ENCODE assay signal across 8 mouse cellular contexts in the genomic region with DNA sequence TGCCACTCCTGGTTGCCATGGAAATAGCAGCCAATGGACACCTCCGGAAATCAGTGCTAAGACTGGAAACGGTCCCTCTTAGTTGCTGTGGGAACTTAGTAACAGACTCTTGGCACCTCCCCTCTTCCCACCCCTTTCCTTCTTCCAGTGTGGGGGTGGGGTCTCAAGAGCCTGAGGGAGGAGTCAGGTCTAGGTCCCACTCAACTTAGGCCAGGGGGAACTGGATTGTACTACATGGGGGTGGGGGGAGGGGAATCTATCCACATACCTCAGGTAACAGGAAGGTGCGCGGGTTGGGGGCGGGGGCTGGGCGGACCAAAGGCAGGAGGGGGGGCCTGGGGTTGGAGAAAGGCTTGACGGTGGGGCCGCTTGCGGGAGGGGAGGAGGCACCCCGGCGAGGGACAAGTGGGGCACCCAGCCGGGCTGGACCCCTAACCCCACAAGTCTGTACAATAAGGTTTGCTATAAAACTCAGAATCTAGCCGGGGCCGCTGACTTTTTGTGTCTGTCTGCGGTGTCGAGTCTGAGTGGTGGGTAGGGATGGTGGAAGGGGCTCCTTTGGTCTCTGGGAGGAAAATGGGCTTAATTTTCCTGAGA. TPM values are rescaled to one million over a fixed set of nuclear protein-coding genes. Genes with fewer than 3 reads are reported as not detected.
DNase-seq lines count a peak whose midpoint lies in the region; ATAC-seq and TF ChIP-seq lines count a peak whose summit lies in the region.

No protein-coding gene starts in this region.

- H3K9ac ChIP-seq in forebrain, embryonic 14.5 days (ENCODE audit: low read length), result peak overlapping the region; percentile 73; the same call in 1 of the 2 replicates
- peak overlapping the region; percentile 88 for H3K9ac ChIP-seq in liver, postnatal 0 days (replicated peaks)
- H3K9ac ChIP-seq in neural tube, embryonic 14.5 days (replicated peaks; ENCODE audit: low read depth, low read length), result peak overlapping the region; percentile 53; the same call in 1 of the 2 replicates

- H3K4me2 ChIP-seq in forebrain, embryonic 14.5 days (ENCODE audit: low read length), result peak overlapping the region; percentile 80
- peak overlapping the region; percentile 79 for H3K4me2 ChIP-seq in liver, postnatal 0 days (ENCODE audit: low read depth, low read length)
- H3K4me2 ChIP-seq in neural tube, embryonic 14.5 days (ENCODE audit: low read depth, low read length), result peak overlapping the region; percentile 61

- peak; percentile 100 for DNase-seq in ES-CJ7 (ENCODE audit: low read depth, low spot score)
- peak; percentile 55 for DNase-seq in c-Kit-positive CD71-positive TER-119-negative erythroid progenitor cells, embryonic 14.5 days (ENCODE audit: low read depth)
- DNase-seq in forebrain, embryonic 14.5 days (ENCODE audit: low spot score), result peak; percentile 98
- DNase-seq in heart, postnatal 14 days, result peak; percentile 92 to 95
- DNase-seq in large intestine, adult 2 months (ENCODE audit: low read depth, low spot score), result peak; percentile 78
- peak; percentile 84 for DNase-seq in liver, postnatal 0 days
- peak; percentile 37 to 67 for DNase-seq in thymus, adult 18-20 months

- peaks cover 44% of the 10 kb centered on the region for H3K36me3 ChIP-seq in forebrain, embryonic 14.5 days (ENCODE audit: control insufficient read depth, insufficient read depth, low read length)
- H3K36me3 ChIP-seq in liver, postnatal 0 days (replicated peaks; ENCODE audit: insufficient read depth, low read length), result no peaks in the 10 kb centered on the region
- peaks cover 32% of the 10 kb centered on the region for H3K36me3 ChIP-seq in neural tube, embryonic 14.5 days (ENCODE audit: control insufficient read depth, insufficient read depth, low read length)

- intact Hi-C loops in heart, postnatal 14 days (cut with DNase I), result no loop called here

- H3K4me1 ChIP-seq in forebrain, embryonic 14.5 days (ENCODE audit: control insufficient read depth, insufficient read depth, low read length), result peaks cover 21% of the 10 kb centered on the region; the same call in 1 of the 2 replicates
- H3K4me1 ChIP-seq in liver, postnatal 0 days (ENCODE audit: insufficient read depth), result peaks cover 37% of the 10 kb centered on the region
- H3K4me1 ChIP-seq in neural tube, embryonic 14.5 days (ENCODE audit: control insufficient read depth, insufficient read depth, low read length), result peaks cover 8% of the 10 kb centered on the region; the same call in 1 of the 2 replicates

- peak overlapping the region; percentile 52; the same call in 1 of the 2 replicates for H3K27ac ChIP-seq in forebrain, embryonic 14.5 days (ENCODE audit: low read depth, low read length)
- peak overlapping the region; percentile 95 for H3K27ac ChIP-seq in liver, postnatal 0 days (ENCODE audit: low read depth)
- peak overlapping the region; percentile 30 for H3K27ac ChIP-seq in neural tube, embryonic 14.5 days (ENCODE audit: low read depth, low read length)

- no peak for TF ChIP-seq EP300 in liver, postnatal 0 days (IDR thresholded peaks at IDR 0.05; ENCODE audit: low read depth)

- no peaks in the 10 kb centered on the region for H3K9me3 ChIP-seq in forebrain, embryonic 14.5 days (replicated peaks; ENCODE audit: control insufficient read depth, low read length)
- no peaks in the 10 kb centered on the region for H3K9me3 ChIP-seq in liver, postnatal 0 days (ENCODE audit: low read length)
- H3K9me3 ChIP-seq in neural tube, embryonic 14.5 days (ENCODE audit: control insufficient read depth, low read length), result no peaks in the 10 kb centered on the region

- TF ChIP-seq CTCF in liver, postnatal 0 days (IDR thresholded peaks at IDR 0.05; ENCODE audit: low read depth), result no peak

- WGBS in forebrain, embryonic 14.5 days, result 0% methylated on average over 16 of the region's 16 CpGs
- WGBS in large intestine, adult 2 months, result 2% methylated on average over 16 of the region's 16 CpGs
- WGBS in liver, postnatal 0 days (ENCODE audit: insufficient replicate concordance), result 2% methylated on average over 16 of the region's 16 CpGs
- WGBS in neural tube, embryonic 14.5 days, result 1% methylated on average over 16 of the region's 16 CpGs

- H3K27me3 ChIP-seq in forebrain, embryonic 14.5 days (replicated peaks; ENCODE audit: control insufficient read depth, insufficient read depth, low read length), result no peaks in the 10 kb centered on the region
- no peaks in the 10 kb centered on the region for H3K27me3 ChIP-seq in liver, postnatal 0 days (ENCODE audit: insufficient read depth, low read length)
- H3K27me3 ChIP-seq in neural tube, embryonic 14.5 days (ENCODE audit: control insufficient read depth, insufficient read depth, low read length), result no peaks in the 10 kb centered on the region

- H3K4me3 ChIP-seq in forebrain, embryonic 14.5 days (ENCODE audit: low read depth, low read length), result peak overlapping the region; percentile 38
- H3K4me3 ChIP-seq in liver, postnatal 0 days (ENCODE audit: low read depth, low read length), result peak overlapping the region; percentile 74
- H3K4me3 ChIP-seq in neural tube, embryonic 14.5 days (ENCODE audit: low read depth, low read length), result peak overlapping the region; percentile 40

- peak; percentile 90 for ATAC-seq in forebrain, embryonic 14.5 days
- ATAC-seq in liver, postnatal 0 days, result peak; percentile 47
- peak; percentile 84 for ATAC-seq in neural tube, embryonic 14.5 days (ENCODE audit: low read depth)

RNA-seq across cellular contexts. Expression of gene Orai3, which starts 0.5 kb away (rescaled TPM):
- 3.3 and 4.2 TPM in 2 replicates for polyA plus RNA-seq in forebrain, embryonic 14.5 days (2014; fragmentation: Nextera tagmentation; extraction: Ambion mirVana)
- total RNA-seq in heart, postnatal 14 days (2021), result 10 to 100 TPM; 16.6 to 17.3 TPM
- 15.7 and 20.5 TPM in 2 replicates for polyA plus RNA-seq in large intestine, adult 2 months (2012; rRNA removed)
- 19.2 and 21.1 TPM in 2 replicates for polyA plus RNA-seq in liver, postnatal 0 days (2015; fragmentation: Nextera tagmentation; extraction: Ambion mirVana)
- polyA plus RNA-seq in neural tube, embryonic 14.5 days (2014; fragmentation: Nextera tagmentation; extraction: Ambion mirVana), result 4.6 and 6.8 TPM in 2 replicates

RNA-seq across cellular contexts. Expression of gene Setd1a, which starts 7.4 kb away (rescaled TPM):
- 17.0 and 18.0 TPM in 2 replicates for polyA plus RNA-seq in forebrain, embryonic 14.5 days (2014; fragmentation: Nextera tagmentation; extraction: Ambion mirVana)
- 10 to 100 TPM; 21.0 to 22.3 TPM for total RNA-seq in heart, postnatal 14 days (2021)
- polyA plus RNA-seq in large intestine, adult 2 months (2012; rRNA removed), result 6.7 and 6.8 TPM in 2 replicates
- 5.5 and 7.3 TPM in 2 replicates for polyA plus RNA-seq in liver, postnatal 0 days (2015; fragmentation: Nextera tagmentation; extraction: Ambion mirVana)
- 22.4 and 23.3 TPM in 2 replicates for polyA plus RNA-seq in neural tube, embryonic 14.5 days (2014; fragmentation: Nextera tagmentation; extraction: Ambion mirVana)

RNA-seq across cellular contexts. Expression of gene Gm49388, which starts 16.3 kb away (rescaled TPM):
- not detected in 2 replicates for polyA plus RNA-seq in forebrain, embryonic 14.5 days (2014; fragmentation: Nextera tagmentation; extraction: Ambion mirVana)
- 1 to 10 TPM; 2.7 to 3.0 TPM for total RNA-seq in heart, postnatal 14 days (2021)
- polyA plus RNA-seq in large intestine, adult 2 months (2012; rRNA removed), result not detected in 2 replicates
- 0.26 TPM in 1 of 2 replicates, not detected in the other for polyA plus RNA-seq in liver, postnatal 0 days (2015; fragmentation: Nextera tagmentation; extraction: Ambion mirVana)
- 0.64 TPM in 1 of 2 replicates, not detected in the other for polyA plus RNA-seq in neural tube, embryonic 14.5 days (2014; fragmentation: Nextera tagmentation; extraction: Ambion mirVana)

RNA-seq across cellular contexts. Expression of gene Fbxl19, which starts 24.8 kb away (rescaled TPM):
- polyA plus RNA-seq in forebrain, embryonic 14.5 days (2014; fragmentation: Nextera tagmentation; extraction: Ambion mirVana), result 7.2 and 7.8 TPM in 2 replicates
- total RNA-seq in heart, postnatal 14 days (2021), result 1 to 10 TPM; 4.8 to 5.7 TPM
- polyA plus RNA-seq in large intestine, adult 2 months (2012; rRNA removed), result 28.6 and 34.4 TPM in 2 replicates
- polyA plus RNA-seq in liver, postnatal 0 days (2015; fragmentation: Nextera tagmentation; extraction: Ambion mirVana), result 1.6 and 1.9 TPM in 2 replicates
- 6.5 and 9.1 TPM in 2 replicates for polyA plus RNA-seq in neural tube, embryonic 14.5 days (2014; fragmentation: Nextera tagmentation; extraction: Ambion mirVana)

RNA-seq across cellular contexts. Expression of gene Hsd3b7, which starts 31.3 kb away (rescaled TPM):
- polyA plus RNA-seq in forebrain, embryonic 14.5 days (2014; fragmentation: Nextera tagmentation; extraction: Ambion mirVana), result 6.9 and 9.7 TPM in 2 replicates
- 10 to 100 TPM; 14.9 to 18.4 TPM for total RNA-seq in heart, postnatal 14 days (2021)
- polyA plus RNA-seq in large intestine, adult 2 months (2012; rRNA removed), result 55.9 and 69.1 TPM in 2 replicates
- polyA plus RNA-seq in liver, postnatal 0 days (2015; fragmentation: Nextera tagmentation; extraction: Ambion mirVana), result 218 and 224 TPM in 2 replicates
- 7.0 and 9.6 TPM in 2 replicates for polyA plus RNA-seq in neural tube, embryonic 14.5 days (2014; fragmentation: Nextera tagmentation; extraction: Ambion mirVana)

Comparison
In these comparisons a context has a peak if more than half of its experiments do, and no peak if none do; other contexts are left out.
1. Peak in every context shown above with its lines: DNase-seq, ATAC-seq, H3K4me3 ChIP-seq and H3K27ac ChIP-seq.
2. H3K27ac ChIP-seq: peak in every context shown above with its lines; median percentile 95 in liver, postnatal 0 days; 52 in forebrain, embryonic 14.5 days; 30 in neural tube, embryonic 14.5 days.